Mouse (Mus musculus) liver, embryonic 15.5 days (tissue): ENCODE measurements around the gene Mtmr14. TPM values are rescaled to one million over a fixed set of nuclear protein-coding genes. Genes with fewer than 3 reads are reported as not detected.

ENCODE experiments used
- ATAC-seq: fragments of 200-750 bp; cut with Nextera tagmentation; 2 replicates; pipeline ENCODE4 v1.8.0; 2017; ENCODE audit warnings: moderate number of reproducible peaks, mild to moderate bottlenecking, moderate library complexity; ENCODE audit not compliant: insufficient read depth
- H3K27ac ChIP-seq: fragments of 300-500 bp; sonication (generic); replicated peaks from 2 replicates; pipeline ENCODE4 v1.5.1; 2015; ENCODE audit warnings: mild to moderate bottlenecking, inconsistent platforms
- H3K27me3 ChIP-seq: fragments of 300-500 bp; sonication (generic); 2 replicates; pipeline ENCODE4 v1.6.1; 2015; ENCODE audit warnings: mild to moderate bottlenecking, inconsistent platforms
- H3K36me3 ChIP-seq: fragments of 300-500 bp; sonication (generic); replicated peaks from 2 replicates; pipeline ENCODE4 v1.6.1; 2015; ENCODE audit warnings: moderate library complexity, mild to moderate bottlenecking, inconsistent platforms
- H3K4me1 ChIP-seq: fragments of 300-500 bp; sonication (generic); replicated peaks from 2 replicates; pipeline ENCODE4 v1.6.1; 2015; ENCODE audit warnings: inconsistent platforms
- H3K4me2 ChIP-seq: fragments of 300-500 bp; sonication (generic); 2 replicates; pipeline ENCODE4 v1.6.1; 2015; ENCODE audit warnings: moderate library complexity, mild to moderate bottlenecking, inconsistent platforms
- H3K4me3 ChIP-seq: fragments of 300-500 bp; sonication (generic); replicated peaks from 2 replicates; pipeline ENCODE4 v1.5.1; 2015; ENCODE audit warnings: mild to moderate bottlenecking, inconsistent platforms
- H3K9ac ChIP-seq: fragments of 300-500 bp; sonication (generic); 2 replicates; pipeline ENCODE4 v1.6.1; 2015; ENCODE audit warnings: moderate library complexity, mild to moderate bottlenecking, inconsistent platforms
- H3K9me3 ChIP-seq: fragments of 300-500 bp; sonication (generic); replicated peaks from 2 replicates; pipeline ENCODE4 v1.6.1; 2016; ENCODE audit warnings: inconsistent platforms
- WGBS: fragments of 180-500 bp; shearing (Covaris S2); methylation state at CpG from one replicate; pipeline ENCODE4 v1.1.7; 2015; ENCODE audit warnings: mixed read lengths; ENCODE audit not compliant: insufficient replicate concordance; 5-methylcytosine and 5-hydroxymethylcytosine counted together
- polyA plus RNA-seq: library from polyadenylated mRNA; unstranded; fragments of >200 nt; fragmentation: Nextera tagmentation; extraction: Ambion mirVana; gene quantifications from 2 replicates; pipeline ENCODE4 v1.2.1, GENCODE M21; 2015

Gene Mtmr14
- polyA plus RNA-seq, 1 experiment from 2014 or later = 19.3 TPM

- Histone ChIP-seq H3K36me3 (no peaks in the 10 kb centered on the region), H3K4me3 (no peak overlapping the region), H3K27ac (no peak overlapping the region), H3K27me3 (no peaks in the 10 kb centered on the region), H3K9ac (no peak overlapping the region), H3K9me3 (no peaks in the 10 kb centered on the region), H3K4me2 (no peak overlapping the region), H3K4me1 (peaks cover 8% of the 10 kb centered on the region)
- no peak for ATAC-seq
- 20% methylated on average over 3 of the region's 3 CpGs for WGBS
Measured at GRCm38 (mm10) chr6:113302258-113302657, 64.6 kb downstream of the Mtmr14 start.

- Histone ChIP-seq H3K4me2 (peak overlapping the region; percentile 86), H3K27ac (peak overlapping the region; percentile 98), H3K4me3 (peak overlapping the region; percentile 97), H3K9ac (peak overlapping the region; percentile 99), H3K36me3 (peaks cover 20% of the 10 kb centered on the region), H3K9me3 (no peaks in the 10 kb centered on the region), H3K27me3 (no peaks in the 10 kb centered on the region), H3K4me1 (peaks cover 31% of the 10 kb centered on the region)
- ATAC-seq = peak; percentile 97
- under 1% methylated on average over 50 of the region's 50 CpGs for WGBS
Measured at GRCm38 (mm10) chr6:113306322-113306985, 68.8 kb downstream of the Mtmr14 start.

GRCm38 (mm10) chr6:113306986-113307349 is 69.3 kb downstream of the Mtmr14 start, which contains the start of gene Brpf1:
TSS of gene Brpf1 (plus strand) at chr6:113307137.
- under 1% methylated on average over 32 of the region's 32 CpGs for WGBS

GRCm38 (mm10) chr6:113307481-113308121 is 70.0 kb downstream of the Mtmr14 start:
- ATAC-seq = no peak
- peak overlapping the region; percentile 98 for H3K27ac ChIP-seq
- peak overlapping the region; percentile 99 for H3K9ac ChIP-seq
- under 1% methylated on average over 28 of the region's 34 CpGs for WGBS
- no peaks in the 10 kb centered on the region for H3K27me3 ChIP-seq
- peak overlapping the region; percentile 97 for H3K4me3 ChIP-seq
- no peaks in the 10 kb centered on the region for H3K9me3 ChIP-seq
- H3K36me3 ChIP-seq = peaks cover 29% of the 10 kb centered on the region
- peak overlapping the region; percentile 86 for H3K4me2 ChIP-seq
- peaks cover 31% of the 10 kb centered on the region for H3K4me1 ChIP-seq

More at GRCm38 (mm10) chr6:113306986-113307349, 69.3 kb downstream of the Mtmr14 start, which contains the start of gene Brpf1:
- Histone ChIP-seq H3K9ac (peak within 1 kb of the TSS; percentile 99), H3K4me3 (peak within 1 kb of the TSS; percentile 97), H3K36me3 (peaks cover 23% of the 10 kb centered on the region), H3K27ac (peak within 1 kb of the TSS; percentile 98), H3K4me1 (peaks cover 31% of the 10 kb centered on the region), H3K4me2 (peak within 1 kb of the TSS; percentile 86), H3K9me3 (no peaks in the 10 kb centered on the region), H3K27me3 (no peaks in the 10 kb centered on the region)
- peak; percentile 49 for ATAC-seq

GRCm38 (mm10) chr6:113308141-113308540 is 70.5 kb downstream of the Mtmr14 start:
- 15% methylated on average over 5 of the region's 5 CpGs for WGBS
- Histone ChIP-seq H3K4me1 (peaks cover 31% of the 10 kb centered on the region), H3K9ac (peak overlapping the region; percentile 99), H3K4me3 (peak overlapping the region; percentile 97), H3K27me3 (no peaks in the 10 kb centered on the region), H3K27ac (peak overlapping the region; percentile 98), H3K36me3 (peaks cover 35% of the 10 kb centered on the region), H3K4me2 (peak overlapping the region; percentile 86), H3K9me3 (no peaks in the 10 kb centered on the region)
- no peak for ATAC-seq

GRCm38 (mm10) chr6:113315972-113316371 is 78.3 kb downstream of the Mtmr14 start:
- no peaks in the 10 kb centered on the region for H3K4me1 ChIP-seq
- H3K4me3 ChIP-seq = no peak overlapping the region
- no peak overlapping the region for H3K4me2 ChIP-seq
- 81% methylated on average over 3 of the region's 3 CpGs for WGBS
- peaks cover 96% of the 10 kb centered on the region for H3K36me3 ChIP-seq
- no peak overlapping the region for H3K27ac ChIP-seq
- no peaks in the 10 kb centered on the region for H3K9me3 ChIP-seq
- no peak for ATAC-seq
- no peak overlapping the region for H3K9ac ChIP-seq
- H3K27me3 ChIP-seq = no peaks in the 10 kb centered on the region

- Histone ChIP-seq H3K4me1 (peaks cover 42% of the 10 kb centered on the region), H3K4me2 (peak within 1 kb of the TSS; percentile 91), H3K4me3 (peak within 1 kb of the TSS; percentile 75), H3K9ac (peak within 1 kb of the TSS; percentile 67), H3K27me3 (no peaks in the 10 kb centered on the region), H3K36me3 (peaks cover 52% of the 10 kb centered on the region), H3K27ac (peak within 1 kb of the TSS; percentile 88), H3K9me3 (no peaks in the 10 kb centered on the region)
- ATAC-seq = peak; percentile 98
- WGBS = under 1% methylated on average over 52 of the region's 52 CpGs
Measured at GRCm38 (mm10) chr6:113326533-113327315, 89.1 kb downstream of the Mtmr14 start, which contains the start of gene Ogg1. TSS of gene Ogg1 (plus strand) at chr6:113326972.

GRCm38 (mm10) chr6:113329396-113329795 is 91.8 kb downstream of the Mtmr14 start:
- peaks cover 44% of the 10 kb centered on the region for H3K4me1 ChIP-seq
- no peak overlapping the region for H3K4me3 ChIP-seq
- H3K4me2 ChIP-seq = no peak overlapping the region
- no peak overlapping the region for H3K9ac ChIP-seq
- H3K9me3 ChIP-seq = no peaks in the 10 kb centered on the region
- no peak overlapping the region for H3K27ac ChIP-seq
- H3K36me3 ChIP-seq = peaks cover 34% of the 10 kb centered on the region
- 59% methylated on average over 1 of the region's 1 CpGs for WGBS
- no peaks in the 10 kb centered on the region for H3K27me3 ChIP-seq
- ATAC-seq = no peak

- no peak overlapping the region for H3K9ac ChIP-seq
- H3K4me1 ChIP-seq = peaks cover 40% of the 10 kb centered on the region
- peaks cover 34% of the 10 kb centered on the region for H3K36me3 ChIP-seq
- H3K4me3 ChIP-seq = no peak overlapping the region
- H3K27me3 ChIP-seq = no peaks in the 10 kb centered on the region
- no peak for ATAC-seq
- H3K27ac ChIP-seq = no peak overlapping the region
- no peaks in the 10 kb centered on the region for H3K9me3 ChIP-seq
- no peak overlapping the region for H3K4me2 ChIP-seq
- WGBS = 10% methylated on average over 2 of the region's 2 CpGs
Measured at GRCm38 (mm10) chr6:113330547-113330946, 92.9 kb downstream of the Mtmr14 start.
